Comparison of ENCODE assay signal across 34 mouse cellular contexts in genomic region chr19:35735754-35736153, GRCm38 (mm10).
"Had no signal": no experiment of that assay in that cellular context is flagged by ENCODE, and none has a peak within 500 bp of the region (broad histone marks: within the 10 kb centered on the region; RNA-seq: fewer than 3 reads in every experiment).

No protein-coding gene starts in this region.

- H3K4me1 ChIP-seq: heart, embryonic 12.5 days; heart, embryonic 13.5 days; heart, embryonic 15.5 days; hindbrain, embryonic 10.5 days; hindbrain, embryonic 12.5 days; hindbrain, embryonic 13.5 days; hindbrain, embryonic 15.5 days; intestine, embryonic 15.5 days; kidney, embryonic 15.5 days had no signal

- H3K36me3 ChIP-seq: heart, embryonic 12.5 days; heart, embryonic 13.5 days; heart, embryonic 15.5 days; hindbrain, embryonic 10.5 days; hindbrain, embryonic 12.5 days; hindbrain, embryonic 13.5 days; hindbrain, embryonic 15.5 days; intestine, embryonic 15.5 days; kidney, embryonic 15.5 days had no signal

- H3K4me3 ChIP-seq: heart, embryonic 12.5 days; heart, embryonic 13.5 days; heart, embryonic 15.5 days; hindbrain, embryonic 10.5 days; hindbrain, embryonic 12.5 days; hindbrain, embryonic 13.5 days; hindbrain, embryonic 15.5 days; intestine, embryonic 15.5 days; kidney, embryonic 15.5 days; layer of hippocampus, adult 2 months; left cerebral cortex, adult 2 months had no signal

- H3K9me3 ChIP-seq: heart, embryonic 12.5 days; heart, embryonic 13.5 days; heart, embryonic 15.5 days; hindbrain, embryonic 10.5 days; hindbrain, embryonic 12.5 days; hindbrain, embryonic 13.5 days; hindbrain, embryonic 15.5 days; intestine, embryonic 15.5 days; kidney, embryonic 15.5 days had no signal

- H3K27ac ChIP-seq: heart, embryonic 13.5 days; heart, embryonic 15.5 days; hindbrain, embryonic 10.5 days; hindbrain, embryonic 12.5 days; hindbrain, embryonic 13.5 days; hindbrain, embryonic 14.5 days; hindbrain, embryonic 15.5 days; hindbrain, postnatal 0 days; intestine, embryonic 15.5 days; kidney, embryonic 15.5 days; kidney, postnatal 0 days; layer of hippocampus, adult 2 months; left cerebral cortex, adult 2 months had no signal

- ATAC-seq: hindbrain, embryonic 16.5 days; hindbrain, postnatal 0 days; inflammation-experienced regulatory T-cells, adult 6 months; intestine, embryonic 15.5 days; intestine, embryonic 16.5 days; intestine, postnatal 0 days had no signal

- H3K9ac ChIP-seq: heart, embryonic 12.5 days; heart, embryonic 13.5 days; heart, embryonic 15.5 days; hindbrain, embryonic 12.5 days; hindbrain, embryonic 13.5 days; hindbrain, embryonic 14.5 days; hindbrain, embryonic 15.5 days; intestine, embryonic 15.5 days; kidney, embryonic 15.5 days had no signal

- H3K27me3 ChIP-seq: heart, embryonic 12.5 days; heart, embryonic 13.5 days; heart, embryonic 15.5 days; hindbrain, embryonic 12.5 days; hindbrain, embryonic 13.5 days; hindbrain, embryonic 15.5 days; intestine, embryonic 15.5 days; kidney, embryonic 15.5 days had no signal

- DNase-seq: heart, postnatal 10 days; heart, postnatal 14 days; heart, postnatal 36 days; heart, postnatal 4 days; kidney, adult 11 months; kidney, adult 18-20 months; kidney, adult 2 months; kidney, adult 8-10 months; kidney, adult 9 months; kidney, postnatal 10 days; kidney, postnatal 14 days; kidney, postnatal 25 days; kidney, postnatal 36 days; kidney, postnatal 4 days; layer of hippocampus, adult 9-11 months; layer of hippocampus, postnatal 36 days had no signal
